Mouse (Mus musculus): ENCODE measurements around the gene Zfp385b.

The Zfp385b gene

GRCm38 (mm10) chr2:77587387-77587786, 232.1 kb downstream of the Zfp385b start:
- no peak for DNase-seq (ENCODE audit: low spot score)

GRCm38 (mm10) chr2:77586581-77587360, 232.7 kb downstream of the Zfp385b start:
- DNase-seq (ENCODE audit: low spot score), result no peak

GRCm38 (mm10) chr2:77583586-77583985, 235.9 kb downstream of the Zfp385b start:
- no peak for DNase-seq (ENCODE audit: low spot score)

GRCm38 (mm10) chr2:77576571-77576970, 242.9 kb downstream of the Zfp385b start:
- DNase-seq (ENCODE audit: low spot score), result no peak

- DNase-seq (ENCODE audit: low spot score), result no peak
Observed at GRCm38 (mm10) chr2:77567528-77568435, 251.7 kb downstream of the Zfp385b start.

GRCm38 (mm10) chr2:77563706-77564105, 255.7 kb downstream of the Zfp385b start:
- no peak for DNase-seq (ENCODE audit: low spot score)

GRCm38 (mm10) chr2:77561941-77562340, 257.5 kb downstream of the Zfp385b start:
- no peak for DNase-seq (ENCODE audit: low spot score)

- DNase-seq (ENCODE audit: low spot score), result no peak
Observed at GRCm38 (mm10) chr2:77556938-77557337, 262.5 kb downstream of the Zfp385b start.

- DNase-seq (ENCODE audit: low spot score), result no peak
Observed at GRCm38 (mm10) chr2:77555980-77556379, 263.5 kb downstream of the Zfp385b start.

- DNase-seq (ENCODE audit: low spot score), result no peak
Observed at GRCm38 (mm10) chr2:77552675-77553074, 266.8 kb downstream of the Zfp385b start.

- no peak for DNase-seq (ENCODE audit: low spot score)
Observed at GRCm38 (mm10) chr2:77543388-77543787, 276.1 kb downstream of the Zfp385b start.

- DNase-seq (ENCODE audit: low spot score), result no peak
Observed at GRCm38 (mm10) chr2:77542605-77543004, 276.8 kb downstream of the Zfp385b start.

GRCm38 (mm10) chr2:77541681-77542080, 277.8 kb downstream of the Zfp385b start:
- DNase-seq (ENCODE audit: low spot score), result no peak

GRCm38 (mm10) chr2:77540860-77541259, 278.6 kb downstream of the Zfp385b start:
- no peak for DNase-seq (ENCODE audit: low spot score)

GRCm38 (mm10) chr2:77536556-77536955, 282.9 kb downstream of the Zfp385b start:
- DNase-seq (ENCODE audit: low spot score), result no peak

- DNase-seq (ENCODE audit: low spot score), result no peak
Observed at GRCm38 (mm10) chr2:77528079-77528752, 291.2 kb downstream of the Zfp385b start.

GRCm38 (mm10) chr2:77527616-77528015, 291.8 kb downstream of the Zfp385b start:
- DNase-seq (ENCODE audit: low spot score), result no peak

GRCm38 (mm10) chr2:77526803-77527202, 292.6 kb downstream of the Zfp385b start:
- no peak for DNase-seq (ENCODE audit: low spot score)

- no peak for DNase-seq (ENCODE audit: low spot score)
Observed at GRCm38 (mm10) chr2:77526301-77526700, 293.1 kb downstream of the Zfp385b start.

- DNase-seq (ENCODE audit: low spot score), result no peak
Observed at GRCm38 (mm10) chr2:77522223-77522622, 297.2 kb downstream of the Zfp385b start.

- no peak for DNase-seq (ENCODE audit: low spot score)
Observed at GRCm38 (mm10) chr2:77519341-77519740, 300.1 kb downstream of the Zfp385b start.

- no peak for DNase-seq (ENCODE audit: low spot score)
Observed at GRCm38 (mm10) chr2:77518693-77519092, 300.7 kb downstream of the Zfp385b start.
